Mouse (Mus musculus): ENCODE results near the gene Bach2. TPM values are rescaled to one million over a fixed set of nuclear protein-coding genes. Genes with fewer than 3 reads are reported as not detected.

Bach2 gene
- polyA plus RNA-seq, 1 experiment, result 0.11 TPM

DNA sequence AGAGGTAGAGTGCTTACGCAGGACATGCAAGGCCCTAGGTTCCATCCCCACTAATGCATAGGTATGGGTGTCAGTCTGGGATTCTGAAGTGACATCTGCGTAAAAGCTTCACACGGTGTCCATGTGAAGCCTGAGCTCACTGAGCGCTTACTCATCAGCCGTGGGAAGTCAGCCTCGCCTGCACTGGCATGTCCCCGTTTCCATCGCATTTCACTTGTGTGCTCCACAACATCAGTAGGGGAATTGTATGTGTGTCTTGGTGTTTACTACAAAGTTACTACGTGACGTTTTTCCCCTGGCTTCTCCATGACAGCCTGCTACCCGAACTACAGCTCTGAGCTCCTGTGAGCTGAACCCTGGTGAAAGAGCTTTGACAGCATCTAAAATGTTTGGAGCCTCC is 191.5 kb downstream of the Bach2 start:
- Histone ChIP-seq H3K4me3 (ENCODE audit: insufficient read depth, poor library complexity, severe bottlenecking) (no peak overlapping the region), H3K36me3 (ENCODE audit: control insufficient read depth, insufficient read depth) (no peaks in the 10 kb centered on the region), H3K79me3 (ENCODE audit: low read depth) (no peaks in the 10 kb centered on the region), H3ac (ENCODE audit: control insufficient read depth, insufficient read length, low read depth) (no peak overlapping the region), H3K27me3 (ENCODE audit: control insufficient read depth, insufficient read depth, insufficient read length) (no peaks in the 10 kb centered on the region), H3K79me2 (ENCODE audit: control insufficient read depth, insufficient read depth) (no peaks in the 10 kb centered on the region)
- TF ChIP-seq CEBPB (IDR thresholded peaks at IDR 0.05; ENCODE audit: low read depth), result no peak
- no peak for TF ChIP-seq MAX (IDR thresholded peaks at IDR 0.05)
- no peak for TF ChIP-seq CTCF (IDR thresholded peaks at IDR 0.05; ENCODE audit: control insufficient read depth, insufficient read depth, insufficient read length)
- no peak for TF ChIP-seq USF1 (IDR thresholded peaks at IDR 0.05; ENCODE audit: low read depth)
- no peak for TF ChIP-seq MYOD1 (IDR thresholded peaks at IDR 0.05; ENCODE audit: control insufficient read depth, insufficient read length, low read depth)
- no peak for TF ChIP-seq MYOG (IDR thresholded peaks at IDR 0.05; ENCODE audit: control insufficient read depth, extremely low read depth, insufficient read length)
- TF ChIP-seq FOSL1 (IDR thresholded peaks at IDR 0.05; ENCODE audit: insufficient read depth, low read length, poor library complexity, severe bottlenecking), result no peak

- Histone ChIP-seq H3K36me3 (ENCODE audit: control insufficient read depth, insufficient read depth) (no peaks in the 10 kb centered on the region), H3ac (ENCODE audit: control insufficient read depth, insufficient read length, low read depth) (no peak overlapping the region), H3K79me3 (ENCODE audit: low read depth) (no peaks in the 10 kb centered on the region), H3K79me2 (ENCODE audit: control insufficient read depth, insufficient read depth) (no peaks in the 10 kb centered on the region), H3K27me3 (ENCODE audit: control insufficient read depth, insufficient read depth, insufficient read length) (no peaks in the 10 kb centered on the region), H3K4me3 (ENCODE audit: insufficient read depth, poor library complexity, severe bottlenecking) (no peak overlapping the region)
- no peak for TF ChIP-seq MYOD1 (IDR thresholded peaks at IDR 0.05; ENCODE audit: control insufficient read depth, insufficient read length, low read depth)
- TF ChIP-seq USF1 (IDR thresholded peaks at IDR 0.05; ENCODE audit: low read depth), result no peak
- no peak for TF ChIP-seq MAX (IDR thresholded peaks at IDR 0.05)
- no peak for TF ChIP-seq MYOG (IDR thresholded peaks at IDR 0.05; ENCODE audit: control insufficient read depth, extremely low read depth, insufficient read length)
- no peak for TF ChIP-seq CTCF (IDR thresholded peaks at IDR 0.05; ENCODE audit: control insufficient read depth, insufficient read depth, insufficient read length)
- no peak for TF ChIP-seq FOSL1 (IDR thresholded peaks at IDR 0.05; ENCODE audit: insufficient read depth, low read length, poor library complexity, severe bottlenecking)
- no peak for TF ChIP-seq CEBPB (IDR thresholded peaks at IDR 0.05; ENCODE audit: low read depth)
Observed at GRCm38 (mm10) chr4:32430981-32431380, 192.4 kb downstream of the Bach2 start.

DNA sequence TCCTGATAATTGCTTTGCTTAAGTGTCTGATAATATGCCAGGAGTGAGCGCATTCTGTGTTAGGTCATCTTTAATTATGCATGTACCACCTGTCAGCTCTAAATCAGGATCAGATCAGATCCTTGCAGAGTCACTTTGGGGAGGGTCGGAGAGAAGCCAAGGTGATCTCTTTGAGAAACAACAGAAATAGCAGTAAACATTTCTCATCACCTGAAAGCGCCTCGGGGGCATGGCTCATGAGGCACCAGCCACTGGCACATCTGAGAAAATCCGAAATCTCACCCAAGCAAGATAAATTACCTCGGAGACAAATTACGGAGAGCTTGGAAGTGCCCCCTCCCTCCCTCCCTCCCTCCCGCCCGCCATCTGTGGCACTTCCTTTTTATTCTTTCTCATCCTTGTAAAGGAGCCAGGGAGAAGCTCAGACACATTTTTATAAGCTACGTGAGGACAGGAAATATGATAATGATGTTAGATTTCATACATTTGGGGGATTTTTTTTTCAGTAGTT is 193.7 kb downstream of the Bach2 start:
- no peak overlapping the region for H3K4me3 ChIP-seq (ENCODE audit: insufficient read depth, poor library complexity, severe bottlenecking)
- no peaks in the 10 kb centered on the region for H3K27me3 ChIP-seq (ENCODE audit: control insufficient read depth, insufficient read depth, insufficient read length)
- no peak for TF ChIP-seq USF1 (IDR thresholded peaks at IDR 0.05; ENCODE audit: low read depth)
- TF ChIP-seq MYOG (IDR thresholded peaks at IDR 0.05; ENCODE audit: control insufficient read depth, extremely low read depth, insufficient read length), result no peak
- TF ChIP-seq MYOD1 (IDR thresholded peaks at IDR 0.05; ENCODE audit: control insufficient read depth, insufficient read length, low read depth), result peak; percentile 54

DNA sequence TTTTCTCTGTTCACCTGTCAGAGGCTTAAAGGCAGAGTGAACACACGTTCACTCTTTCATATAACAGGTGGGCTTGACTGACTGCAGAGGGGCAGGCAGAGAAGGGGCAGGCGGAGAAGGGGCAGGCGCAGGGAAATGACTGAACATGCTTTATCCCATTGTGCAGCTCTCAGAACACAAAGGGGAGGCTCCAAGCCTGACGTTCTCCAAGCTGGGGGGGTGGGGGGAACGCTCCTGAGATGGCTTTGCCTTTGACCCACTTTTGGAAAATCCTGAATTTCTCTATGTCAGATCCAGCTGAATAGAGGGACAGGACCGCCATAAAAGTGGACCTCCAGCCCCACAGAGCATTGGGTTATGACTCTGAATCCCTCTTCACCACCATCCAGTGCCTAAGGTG is 194.3 kb downstream of the Bach2 start:
- no peaks in the 10 kb centered on the region for H3K27me3 ChIP-seq (ENCODE audit: control insufficient read depth, insufficient read depth, insufficient read length)
- H3K4me3 ChIP-seq (ENCODE audit: insufficient read depth, poor library complexity, severe bottlenecking), result no peak overlapping the region
- H3K36me3 ChIP-seq (ENCODE audit: control insufficient read depth, insufficient read depth), result no peaks in the 10 kb centered on the region
- TF ChIP-seq MAX (IDR thresholded peaks at IDR 0.05), result no peak
- no peak for TF ChIP-seq MYOG (IDR thresholded peaks at IDR 0.05; ENCODE audit: control insufficient read depth, extremely low read depth, insufficient read length)
- TF ChIP-seq CTCF (IDR thresholded peaks at IDR 0.05; ENCODE audit: control insufficient read depth, insufficient read depth, insufficient read length), result no peak
- no peak for TF ChIP-seq USF1 (IDR thresholded peaks at IDR 0.05; ENCODE audit: low read depth)
- no peak for TF ChIP-seq FOSL1 (IDR thresholded peaks at IDR 0.05; ENCODE audit: insufficient read depth, low read length, poor library complexity, severe bottlenecking)
- no peak for TF ChIP-seq MYOD1 (IDR thresholded peaks at IDR 0.05; ENCODE audit: control insufficient read depth, insufficient read length, low read depth)
- TF ChIP-seq CEBPB (IDR thresholded peaks at IDR 0.05; ENCODE audit: low read depth), result no peak
- no peak overlapping the region for H3ac ChIP-seq (ENCODE audit: control insufficient read depth, insufficient read length, low read depth)
- no peaks in the 10 kb centered on the region for H3K79me2 ChIP-seq (ENCODE audit: control insufficient read depth, insufficient read depth)
- no peaks in the 10 kb centered on the region for H3K79me3 ChIP-seq (ENCODE audit: low read depth)

More for the DNA sequence above, 193.7 kb downstream of the Bach2 start:
- no peak overlapping the region for H3ac ChIP-seq (ENCODE audit: control insufficient read depth, insufficient read length, low read depth)
- no peaks in the 10 kb centered on the region for H3K79me3 ChIP-seq (ENCODE audit: low read depth)
- no peaks in the 10 kb centered on the region for H3K79me2 ChIP-seq (ENCODE audit: control insufficient read depth, insufficient read depth)
- no peaks in the 10 kb centered on the region for H3K36me3 ChIP-seq (ENCODE audit: control insufficient read depth, insufficient read depth)

DNA sequence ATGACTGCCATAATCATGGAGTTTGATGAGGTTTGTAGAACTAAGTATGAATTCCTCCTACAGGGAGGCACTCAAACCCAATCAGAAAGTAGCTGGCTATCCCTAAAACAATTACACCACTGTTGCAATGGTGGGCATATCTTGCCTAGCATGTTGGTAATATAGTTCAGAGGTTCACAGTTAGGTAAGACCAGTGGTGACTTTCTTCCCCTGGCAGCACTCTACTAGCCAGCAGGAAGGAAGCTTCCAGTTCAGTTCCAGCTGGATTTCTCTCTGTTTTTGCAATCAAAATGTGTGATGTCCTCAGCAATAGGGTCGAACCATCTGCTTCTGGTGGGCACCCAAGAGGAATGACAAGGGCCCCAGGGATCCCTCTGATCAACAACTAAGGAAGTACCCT is 196.0 kb downstream of the Bach2 start:
- TF ChIP-seq USF1 (IDR thresholded peaks at IDR 0.05; ENCODE audit: low read depth) (no peak), CTCF (IDR thresholded peaks at IDR 0.05; ENCODE audit: control insufficient read depth, insufficient read depth, insufficient read length) (no peak), MYOG (IDR thresholded peaks at IDR 0.05; ENCODE audit: control insufficient read depth, extremely low read depth, insufficient read length) (no peak), CEBPB (IDR thresholded peaks at IDR 0.05; ENCODE audit: low read depth) (no peak), FOSL1 (IDR thresholded peaks at IDR 0.05; ENCODE audit: insufficient read depth, low read length, poor library complexity, severe bottlenecking) (no peak), MYOD1 (IDR thresholded peaks at IDR 0.05; ENCODE audit: control insufficient read depth, insufficient read length, low read depth) (no peak), MAX (IDR thresholded peaks at IDR 0.05) (no peak)
- no peak overlapping the region for H3K4me3 ChIP-seq (ENCODE audit: insufficient read depth, poor library complexity, severe bottlenecking)
- no peaks in the 10 kb centered on the region for H3K27me3 ChIP-seq (ENCODE audit: control insufficient read depth, insufficient read depth, insufficient read length)
- no peaks in the 10 kb centered on the region for H3K79me3 ChIP-seq (ENCODE audit: low read depth)
- H3K36me3 ChIP-seq (ENCODE audit: control insufficient read depth, insufficient read depth), result no peaks in the 10 kb centered on the region
- no peak overlapping the region for H3ac ChIP-seq (ENCODE audit: control insufficient read depth, insufficient read length, low read depth)
- no peaks in the 10 kb centered on the region for H3K79me2 ChIP-seq (ENCODE audit: control insufficient read depth, insufficient read depth)

Data from C2C12 (cell line).